Mouse (Mus musculus): ENCODE measurements at regions not wholly inside any gene's neighbourhood (a gene's known extent, or its start where the extent isn't known, plus 50 kb on each side); places are given as distances from the start of the nearest gene placed in this dataset.

DNA sequence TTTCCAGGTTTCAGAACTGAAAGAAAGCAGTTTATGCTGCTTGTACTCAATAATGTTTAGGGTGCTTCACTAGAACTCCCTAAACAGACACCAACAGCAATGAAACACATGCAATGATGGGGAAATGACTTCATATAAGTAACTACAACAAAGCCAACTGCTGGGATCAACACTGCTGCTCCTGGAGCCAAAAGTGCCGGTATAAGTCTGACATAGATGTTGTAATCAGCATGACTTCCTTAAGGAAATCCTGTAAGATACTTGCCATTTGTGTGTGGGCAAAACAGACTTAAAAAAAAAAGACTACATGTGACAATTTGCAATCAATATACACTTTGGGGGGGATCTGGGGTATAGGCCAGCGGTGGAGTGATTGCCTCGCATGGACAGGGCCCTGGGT is 438.4 kb upstream of the A1bg start:
- Histone ChIP-seq H3K9ac (replicated peaks) (no peak overlapping the region), H3K27me3 (no peaks in the 10 kb centered on the region), H3K36me3 (no peaks in the 10 kb centered on the region), H3K9me3 (no peaks in the 10 kb centered on the region), H3K4me1 (replicated peaks) (no peaks in the 10 kb centered on the region), H3K4me3 (replicated peaks) (no peak overlapping the region), H3K27ac (no peak overlapping the region), H3K4me2 (replicated peaks) (no peak overlapping the region)
- 90% methylated on average over 3 of the region's 3 CpGs for WGBS
- no peak for ATAC-seq

DNA sequence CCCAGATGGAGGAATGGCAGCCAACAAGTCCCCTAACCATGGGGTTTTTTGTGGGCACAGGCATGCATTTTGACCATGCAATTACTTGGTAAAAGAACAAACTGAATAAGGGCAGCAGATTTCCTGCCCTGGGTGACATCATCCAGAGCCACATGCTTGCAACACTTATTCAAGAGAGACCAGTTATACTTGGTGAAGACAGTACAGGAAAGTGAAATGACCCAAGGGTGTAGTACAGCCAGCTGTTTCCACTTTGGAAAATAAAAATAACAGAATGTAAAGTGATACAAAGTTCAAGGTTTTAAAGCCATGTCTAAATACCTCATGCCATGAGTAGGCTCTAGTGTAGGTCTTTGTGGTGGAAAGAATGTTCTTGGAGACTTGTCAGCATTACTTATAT is 432.5 kb upstream of the A1bg start:
- no peak for ATAC-seq
- Histone ChIP-seq H3K4me3 (replicated peaks) (no peak overlapping the region), H3K36me3 (no peaks in the 10 kb centered on the region), H3K9me3 (no peaks in the 10 kb centered on the region), H3K27me3 (no peaks in the 10 kb centered on the region), H3K27ac (no peak overlapping the region), H3K9ac (replicated peaks) (no peak overlapping the region), H3K4me1 (replicated peaks) (no peaks in the 10 kb centered on the region), H3K4me2 (replicated peaks) (no peak overlapping the region)

GRCm38 (mm10) chr15:61351729-61352342 is 429.0 kb upstream of the A1bg start:
- no peaks in the 10 kb centered on the region for H3K4me1 ChIP-seq (replicated peaks)
- no peak for ATAC-seq
- H3K27me3 ChIP-seq: no peaks in the 10 kb centered on the region
- 83% methylated on average over 5 of the region's 5 CpGs for WGBS
- H3K9ac ChIP-seq (replicated peaks): no peak overlapping the region
- no peak overlapping the region for H3K4me3 ChIP-seq (replicated peaks)
- H3K27ac ChIP-seq: no peak overlapping the region
- H3K36me3 ChIP-seq: no peaks in the 10 kb centered on the region
- no peaks in the 10 kb centered on the region for H3K9me3 ChIP-seq
- H3K4me2 ChIP-seq (replicated peaks): no peak overlapping the region

GRCm38 (mm10) chr15:61345101-61345500 is 422.3 kb upstream of the A1bg start:
- WGBS: 53% methylated on average over 4 of the region's 4 CpGs
- Histone ChIP-seq H3K27me3 (no peaks in the 10 kb centered on the region), H3K9me3 (no peaks in the 10 kb centered on the region), H3K4me2 (replicated peaks) (no peak overlapping the region), H3K36me3 (no peaks in the 10 kb centered on the region), H3K4me3 (replicated peaks) (no peak overlapping the region), H3K27ac (no peak overlapping the region), H3K9ac (replicated peaks) (no peak overlapping the region), H3K4me1 (replicated peaks) (no peaks in the 10 kb centered on the region)
- ATAC-seq: no peak

DNA sequence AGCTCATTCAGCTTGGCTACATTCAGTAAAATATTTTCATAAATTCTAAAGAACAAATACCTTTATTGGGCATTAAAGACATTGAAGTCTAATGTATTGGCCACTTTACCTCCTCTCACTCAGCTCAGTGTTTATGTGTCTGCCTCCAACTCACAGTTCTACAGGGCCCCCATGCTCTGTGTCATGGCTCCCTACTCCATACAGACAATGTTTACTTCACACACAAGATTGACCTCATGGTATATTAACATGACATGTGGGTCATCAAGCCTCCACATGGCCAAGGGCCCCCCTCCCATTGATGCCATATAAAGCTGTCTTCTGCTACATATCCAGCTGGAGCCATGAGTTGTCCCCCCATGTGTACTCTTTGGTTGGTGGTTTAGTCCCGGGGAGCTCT is 419.8 kb upstream of the A1bg start:
- Histone ChIP-seq H3K27ac (no peak overlapping the region), H3K9ac (replicated peaks) (no peak overlapping the region), H3K4me3 (replicated peaks) (no peak overlapping the region), H3K4me1 (replicated peaks) (no peaks in the 10 kb centered on the region), H3K27me3 (no peaks in the 10 kb centered on the region), H3K4me2 (replicated peaks) (no peak overlapping the region), H3K9me3 (no peaks in the 10 kb centered on the region), H3K36me3 (no peaks in the 10 kb centered on the region)
- ATAC-seq: no peak
- WGBS: 95% methylated on average over 1 of the region's 1 CpGs

- ATAC-seq: no peak
- Histone ChIP-seq H3K4me1 (replicated peaks) (no peaks in the 10 kb centered on the region), H3K36me3 (no peaks in the 10 kb centered on the region), H3K27ac (no peak overlapping the region), H3K4me2 (replicated peaks) (no peak overlapping the region), H3K27me3 (no peaks in the 10 kb centered on the region), H3K4me3 (replicated peaks) (no peak overlapping the region), H3K9me3 (no peaks in the 10 kb centered on the region), H3K9ac (replicated peaks) (no peak overlapping the region)
- 76% methylated on average over 2 of the region's 2 CpGs for WGBS
Measured at GRCm38 (mm10) chr15:61327925-61328324, 405.1 kb upstream of the A1bg start.

DNA sequence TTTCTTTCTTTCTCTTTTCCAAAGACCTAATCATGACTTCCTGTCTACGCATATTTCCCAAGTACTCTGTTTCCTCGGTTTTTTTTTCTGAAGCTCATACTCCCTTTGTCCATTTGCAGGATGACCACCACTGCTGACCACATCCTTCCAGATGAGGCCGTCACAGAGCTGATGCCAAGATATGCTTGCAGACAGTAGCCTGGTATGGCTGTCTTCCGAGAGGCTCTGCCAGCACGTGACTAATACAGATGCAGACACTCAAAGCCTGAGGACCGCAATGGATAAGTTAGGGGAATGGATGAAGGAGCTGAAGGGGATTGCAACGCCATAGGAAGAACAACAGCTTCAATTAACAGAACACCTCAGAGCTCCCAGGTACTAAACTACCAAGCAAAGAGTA is 399.4 kb upstream of the A1bg start:
- Histone ChIP-seq H3K27me3 (no peaks in the 10 kb centered on the region), H3K4me2 (replicated peaks) (no peak overlapping the region), H3K9ac (replicated peaks) (no peak overlapping the region), H3K4me1 (replicated peaks) (no peaks in the 10 kb centered on the region), H3K9me3 (no peaks in the 10 kb centered on the region), H3K27ac (no peak overlapping the region), H3K36me3 (no peaks in the 10 kb centered on the region), H3K4me3 (replicated peaks) (no peak overlapping the region)
- 94% methylated on average over 7 of the region's 7 CpGs for WGBS
- ATAC-seq: no peak

GRCm38 (mm10) chr15:61309452-61310165 is 386.8 kb upstream of the A1bg start:
- H3K27me3 ChIP-seq: no peaks in the 10 kb centered on the region
- no peak overlapping the region for H3K27ac ChIP-seq
- H3K9ac ChIP-seq (replicated peaks): no peak overlapping the region
- no peaks in the 10 kb centered on the region for H3K36me3 ChIP-seq
- H3K4me1 ChIP-seq (replicated peaks): no peaks in the 10 kb centered on the region
- no peak overlapping the region for H3K4me2 ChIP-seq (replicated peaks)
- H3K4me3 ChIP-seq (replicated peaks): no peak overlapping the region
- WGBS: 84% methylated on average over 6 of the region's 6 CpGs
- no peaks in the 10 kb centered on the region for H3K9me3 ChIP-seq
- ATAC-seq: no peak

GRCm38 (mm10) chr15:61308936-61309335 is 386.1 kb upstream of the A1bg start:
- Histone ChIP-seq H3K4me1 (replicated peaks) (no peaks in the 10 kb centered on the region), H3K4me3 (replicated peaks) (no peak overlapping the region), H3K9me3 (no peaks in the 10 kb centered on the region), H3K27ac (no peak overlapping the region), H3K4me2 (replicated peaks) (no peak overlapping the region), H3K36me3 (no peaks in the 10 kb centered on the region), H3K9ac (replicated peaks) (no peak overlapping the region), H3K27me3 (no peaks in the 10 kb centered on the region)
- ATAC-seq: no peak
- 88% methylated on average over 4 of the region's 4 CpGs for WGBS

DNA sequence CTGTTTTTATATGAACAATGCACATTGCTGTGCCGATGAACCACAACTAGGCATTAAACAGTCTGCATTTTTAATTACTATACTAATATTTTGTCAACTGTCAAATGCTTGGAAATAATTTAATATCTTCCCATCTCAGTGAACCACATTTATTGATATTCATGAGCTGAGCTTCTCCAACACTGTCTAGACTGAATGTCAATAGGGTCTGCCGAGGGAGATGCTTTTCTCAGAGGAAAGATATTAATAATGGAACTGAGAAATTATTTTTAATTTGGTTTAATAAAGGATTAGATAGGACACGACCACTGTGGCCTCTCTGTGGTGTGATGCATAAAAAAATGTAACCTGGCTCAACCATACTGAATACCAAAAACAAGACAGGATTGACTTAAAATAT is 381.7 kb upstream of the A1bg start:
- ATAC-seq: peak; percentile 50; the same call in 1 of the 2 replicates
- Histone ChIP-seq H3K27me3 (no peaks in the 10 kb centered on the region), H3K36me3 (no peaks in the 10 kb centered on the region), H3K4me3 (replicated peaks) (no peak overlapping the region), H3K27ac (no peak overlapping the region), H3K4me2 (replicated peaks) (no peak overlapping the region), H3K9ac (replicated peaks) (no peak overlapping the region), H3K9me3 (no peaks in the 10 kb centered on the region), H3K4me1 (replicated peaks) (no peaks in the 10 kb centered on the region)
- 51% methylated on average over 3 of the region's 3 CpGs for WGBS

DNA sequence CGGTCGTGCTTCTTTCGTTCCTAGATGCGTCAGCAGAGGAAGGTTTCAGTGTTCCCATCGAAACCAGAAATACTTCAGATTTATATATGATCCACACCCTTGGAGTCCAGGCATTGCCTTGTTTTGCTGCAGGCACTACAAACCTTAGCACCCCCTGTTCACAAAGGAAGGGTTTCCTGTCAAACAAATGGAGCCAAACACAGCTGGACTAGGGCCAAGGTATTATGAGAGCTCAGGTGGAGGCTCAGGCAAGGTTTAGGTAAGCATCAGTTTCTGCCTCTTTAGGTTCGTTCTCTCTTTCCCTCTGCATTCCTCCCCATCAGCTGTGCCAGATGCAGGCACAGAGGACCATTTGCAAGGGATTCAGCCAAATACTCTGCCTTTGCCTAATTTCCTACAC is 377.0 kb upstream of the A1bg start:
- H3K27me3 ChIP-seq: no peaks in the 10 kb centered on the region
- WGBS: 91% methylated on average over 6 of the region's 6 CpGs
- no peaks in the 10 kb centered on the region for H3K9me3 ChIP-seq
- H3K4me2 ChIP-seq (replicated peaks): no peak overlapping the region
- no peak overlapping the region for H3K4me3 ChIP-seq (replicated peaks)
- no peaks in the 10 kb centered on the region for H3K36me3 ChIP-seq
- H3K9ac ChIP-seq (replicated peaks): no peak overlapping the region
- no peak overlapping the region for H3K27ac ChIP-seq
- ATAC-seq: no peak
- no peaks in the 10 kb centered on the region for H3K4me1 ChIP-seq (replicated peaks)

DNA sequence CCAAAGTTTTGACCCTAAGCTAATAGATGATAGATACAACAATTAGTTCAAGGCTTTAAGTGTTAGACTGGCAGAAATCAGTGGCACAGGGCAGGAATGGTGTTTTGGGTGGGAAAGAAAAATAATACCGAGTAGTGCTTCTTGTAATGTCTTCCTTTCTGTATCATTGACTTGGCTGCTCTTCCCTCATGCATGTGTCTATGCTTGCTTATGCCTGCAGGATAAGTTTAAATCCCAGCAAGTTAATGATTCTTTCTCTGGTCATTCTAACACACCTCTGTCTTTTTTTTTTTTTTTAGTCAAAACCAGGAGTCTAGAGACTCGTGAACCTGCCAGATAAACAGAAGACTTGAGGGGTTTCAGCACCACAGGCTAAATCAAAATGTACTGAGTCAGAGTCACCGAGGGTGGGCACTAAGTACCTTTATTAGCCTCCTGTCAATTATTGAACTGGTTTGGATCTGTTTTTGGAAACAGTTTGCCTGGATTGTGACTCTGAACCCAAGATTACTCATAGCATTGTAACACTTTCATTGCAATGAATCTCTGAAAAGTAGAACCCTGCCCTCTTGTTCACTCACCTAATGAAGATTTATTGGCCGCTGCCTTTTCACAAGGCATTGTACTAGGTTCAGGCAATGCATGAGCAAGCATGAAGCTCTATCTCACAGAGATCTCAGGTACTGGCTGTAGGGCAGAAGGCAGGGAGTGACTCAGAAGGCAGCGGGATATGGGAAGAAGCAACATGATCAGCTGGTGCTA is 374.8 kb upstream of the A1bg start:
- Histone ChIP-seq H3K4me2 (replicated peaks) (no peak overlapping the region), H3K4me3 (replicated peaks) (no peak overlapping the region), H3K27ac (no peak overlapping the region), H3K9ac (replicated peaks) (no peak overlapping the region), H3K9me3 (no peaks in the 10 kb centered on the region), H3K36me3 (no peaks in the 10 kb centered on the region), H3K4me1 (replicated peaks) (no peaks in the 10 kb centered on the region), H3K27me3 (no peaks in the 10 kb centered on the region)
- 88% methylated on average over 5 of the region's 5 CpGs for WGBS
- no peak for ATAC-seq

Measured in midbrain, embryonic 13.5 days (tissue).